Mouse (Mus musculus) right cerebral cortex, adult 2 months (tissue): ENCODE results near the gene Map9.
"Not testable (repeated sequence)": the region's sequence is repeated elsewhere in the genome, so short reads cannot be mapped to it uniquely, and the experiment has no call there.

Experiments used
- DNase-seq, 2 experiments: peaks; one replicate each; pipeline ENCODE4 v3.0.0; 2021 to 2022; ENCODE audit warnings: low spot score in 2 of 2

Gene Map9

DNA sequence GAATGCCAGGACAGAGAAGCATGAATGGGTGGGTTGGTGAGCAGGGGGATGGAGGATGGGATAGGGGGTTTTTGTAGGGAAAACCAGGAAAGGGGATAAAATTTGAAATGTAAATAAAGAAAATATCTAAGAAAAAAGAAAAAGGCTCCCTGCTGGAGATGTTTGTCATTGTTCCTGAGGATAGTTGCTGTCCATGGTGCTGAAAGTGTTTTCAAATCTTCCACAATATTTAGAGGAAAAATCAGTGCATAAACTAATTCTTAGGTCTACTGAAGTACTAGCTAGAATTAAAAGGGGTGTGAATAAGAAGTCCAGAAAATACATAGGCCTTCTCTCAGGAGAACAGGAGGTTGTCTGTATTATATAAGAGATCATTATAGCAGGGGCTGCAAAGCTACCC, 54.6 kb downstream of the Map9 start:
- no peak for DNase-seq

DNA sequence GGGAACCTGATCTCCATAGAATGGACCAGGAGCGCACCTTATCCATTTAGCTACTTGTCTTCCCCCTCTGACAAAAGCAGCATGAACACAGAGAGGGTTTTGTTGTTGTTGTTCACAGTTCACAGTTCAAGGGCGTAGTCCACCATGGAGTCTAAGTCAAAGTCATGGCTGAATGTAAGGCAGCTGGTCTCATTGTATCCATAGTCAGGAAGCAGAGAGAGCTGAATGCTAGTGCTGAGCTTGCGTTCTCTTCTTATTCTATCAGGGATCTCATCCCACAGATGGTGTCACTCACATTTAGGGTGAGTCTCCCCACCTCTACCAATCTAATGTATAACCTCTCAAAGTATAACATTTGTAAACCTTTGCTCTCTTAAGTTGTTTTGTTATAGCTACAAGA, 60.1 kb downstream of the Map9 start:
- no peak for DNase-seq

DNA sequence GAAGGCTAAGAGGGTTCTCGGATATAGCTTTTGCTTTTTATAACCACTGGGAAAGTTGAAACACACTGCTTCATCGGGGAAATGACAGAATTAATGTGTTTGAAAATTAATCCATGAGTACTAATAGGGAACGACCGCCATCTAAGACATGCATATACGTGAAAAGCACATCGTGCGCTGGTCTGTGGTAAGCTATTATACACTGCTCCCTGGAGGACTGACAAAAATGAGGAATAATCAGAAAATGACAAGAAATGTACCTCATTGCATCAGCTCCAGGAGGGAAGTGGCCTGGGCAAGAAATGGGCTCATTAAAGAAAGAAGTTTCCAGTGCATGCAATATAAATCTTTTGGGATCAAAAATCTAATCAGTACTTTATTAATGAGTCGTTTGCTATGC, 77.5 kb downstream of the Map9 start:
- no peak for DNase-seq

DNA sequence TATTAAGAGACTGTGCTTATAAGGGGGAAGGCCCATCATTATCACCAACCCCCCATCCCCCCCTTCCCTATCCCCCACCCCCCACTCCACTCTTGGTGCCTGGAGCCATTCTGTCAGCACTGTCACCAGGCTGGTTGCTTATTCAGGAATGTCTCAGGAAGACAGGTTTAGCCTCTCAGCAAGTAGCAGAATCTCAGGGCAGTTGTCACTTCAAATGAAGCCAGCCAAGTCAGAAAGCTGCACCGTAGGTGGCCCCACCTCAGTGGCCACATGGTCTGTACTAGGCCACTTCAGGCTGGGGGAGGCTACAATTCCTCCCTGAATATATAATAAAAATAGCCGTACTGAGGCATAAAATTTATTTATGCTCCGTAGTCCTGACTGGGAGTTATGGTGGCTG, 83.1 kb downstream of the Map9 start:
- DNase-seq, result no peak

DNA sequence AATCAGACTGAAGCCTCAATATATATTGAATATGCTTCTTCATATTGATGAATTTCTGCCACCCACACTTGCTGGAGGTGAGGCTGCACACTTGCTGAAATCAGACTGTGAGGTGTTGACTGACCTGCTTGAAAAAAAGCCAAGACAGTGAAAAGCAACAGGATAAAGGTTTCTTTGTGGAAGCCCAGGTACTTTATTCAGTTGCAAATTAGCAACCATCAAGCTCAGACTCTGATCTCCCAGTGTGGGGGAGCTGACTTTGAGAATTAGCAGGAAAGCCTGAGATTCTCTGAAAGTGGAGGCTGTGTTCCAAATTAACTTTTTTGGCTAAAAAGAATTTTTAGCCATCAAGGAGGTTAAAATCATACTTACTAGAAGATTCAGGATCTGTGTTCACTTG, 83.8 kb downstream of the Map9 start:
- DNase-seq, result not testable (repeated sequence)
